Mouse (Mus musculus) skeletal muscle tissue, postnatal 0 days (tissue): ENCODE results near the gene Ptgdr. TPM values are rescaled to one million over a fixed set of nuclear protein-coding genes. Genes with fewer than 3 reads are reported as not detected.

ENCODE experiments used
- polyA plus RNA-seq: library from polyadenylated mRNA; unstranded; fragments of >200 nt; fragmentation: Nextera tagmentation; extraction: Ambion mirVana; gene quantifications from 2 replicates; pipeline ENCODE4 v1.2.1, GENCODE M21; 2015

The Ptgdr gene
- not detected in 2 replicates for polyA plus RNA-seq

DNA sequence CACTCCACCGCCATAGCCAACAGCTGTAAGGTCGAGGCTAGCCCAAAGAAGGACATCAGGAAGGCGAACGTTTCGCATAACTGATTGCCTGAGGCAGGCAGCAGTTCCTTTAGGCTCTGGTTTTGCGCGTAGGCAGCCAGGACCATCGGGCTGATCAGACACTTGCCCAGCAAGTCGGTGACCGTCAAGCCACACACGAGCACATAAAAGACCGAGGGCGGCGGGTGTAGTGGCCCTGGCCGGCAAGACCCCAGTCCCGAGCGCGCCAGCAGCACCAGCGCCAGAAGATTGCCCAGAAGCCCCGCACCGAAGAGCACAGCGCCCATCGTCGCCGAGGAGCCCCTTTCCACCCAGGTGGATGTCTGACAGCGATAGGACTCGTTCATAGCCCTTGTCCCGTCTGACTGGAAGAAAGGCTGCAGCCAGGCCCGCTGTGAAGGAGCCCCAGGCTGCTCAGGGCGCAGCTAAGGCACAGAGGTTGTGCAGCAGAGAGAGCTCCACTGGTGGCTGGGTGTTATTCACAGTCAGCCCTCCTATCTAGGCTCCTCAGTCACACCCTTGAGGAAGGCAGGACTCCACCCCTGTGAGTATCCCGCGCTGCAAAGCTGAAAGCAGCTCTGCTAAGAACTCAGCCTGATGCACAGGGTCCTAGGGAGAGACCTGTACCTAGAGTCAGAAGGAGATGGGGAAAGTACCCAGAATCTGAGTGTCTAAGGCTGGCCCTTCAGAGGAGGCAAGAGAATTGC is at the start of gene Ptgdr:
TSS of gene Ptgdr (minus strand) at position 508 of the 746 bp plus-strand sequence.

Other genes starting within 250 kb of the Ptgdr start
- gene Gm5624, start 231.4 kb downstream of the Ptgdr start, polyA plus RNA-seq = not detected in 2 replicates
- not detected in 2 replicates for gene Gm8257, start 152.9 kb downstream of the Ptgdr start, polyA plus RNA-seq
- gene Gm8267, start 109.0 kb downstream of the Ptgdr start, polyA plus RNA-seq = not detected in 2 replicates
- 0.24 and 0.44 TPM in 2 replicates for gene Ptger2, start 128.8 kb upstream of the Ptgdr start, polyA plus RNA-seq